Mouse (Mus musculus) lung, postnatal 0 days (tissue): ENCODE results near the gene Acox1. TPM values are rescaled to one million over a fixed set of nuclear protein-coding genes. Genes with fewer than 3 reads are reported as not detected.

Source experiments
- ATAC-seq: fragments of 200-750 bp; cut with Nextera tagmentation; 2 replicates; pipeline ENCODE4 v1.8.0; 2017; ENCODE audit warnings: moderate library complexity
- DNase-seq: peaks from one replicate; pipeline ENCODE4 v3.0.0-alpha.2; 2016; ENCODE audit warnings: low spot score
- H3K27ac ChIP-seq: fragments of 300-500 bp; sonication (generic); 2 replicates; pipeline ENCODE4 v1.5.1; 2014; ENCODE audit warnings: antibody characterized with exemption, mild to moderate bottlenecking, low read length, mixed read lengths
- H3K27me3 ChIP-seq: fragments of 300-500 bp; sonication (generic); replicated peaks from 2 replicates; pipeline ENCODE4 v1.6.1; 2014; ENCODE audit warnings: low read length, mixed read lengths; ENCODE audit not compliant: insufficient read depth
- H3K36me3 ChIP-seq: fragments of 300-500 bp; sonication (generic); 2 replicates; pipeline ENCODE4 v1.6.1; 2014; ENCODE audit warnings: low read length, mixed read lengths; ENCODE audit not compliant: insufficient read depth
- H3K4me1 ChIP-seq: fragments of 300-500 bp; sonication (generic); 2 replicates; pipeline ENCODE4 v1.6.1; 2014; ENCODE audit warnings: antibody characterized with exemption, low read depth, low read length, mixed read lengths; ENCODE audit not compliant: insufficient read depth
- H3K4me2 ChIP-seq: fragments of 300-500 bp; sonication (generic); replicated peaks from 2 replicates; pipeline ENCODE4 v1.6.1; 2014; ENCODE audit warnings: low read depth, mild to moderate bottlenecking, low read length, moderate library complexity, mixed read lengths
- H3K4me3 ChIP-seq: fragments of 300-500 bp; sonication (generic); 2 replicates; pipeline ENCODE4 v1.5.1; 2014; ENCODE audit warnings: low read depth, low read length
- H3K9ac ChIP-seq: fragments of 300-500 bp; sonication (generic); replicated peaks from 2 replicates; pipeline ENCODE4 v1.6.1; 2014; ENCODE audit warnings: low read depth, mild to moderate bottlenecking
- H3K9me3 ChIP-seq: fragments of 300-500 bp; sonication (generic); 2 replicates; pipeline ENCODE4 v1.6.1; 2016; ENCODE audit warnings: low read length, mixed read lengths
- CTCF ChIP-seq: IDR thresholded peaks from 2 replicates; pipeline ENCODE4 v1.5.1; 2016; ENCODE audit warnings: antibody characterized with exemption, mild to moderate bottlenecking
- EP300 ChIP-seq: IDR thresholded peaks from 2 replicates; pipeline ENCODE4 v1.6.1; 2016; ENCODE audit warnings: antibody characterized with exemption, mild to moderate bottlenecking, control low read depth
- WGBS: fragments of 180-500 bp; shearing (Covaris S2); extraction: QIAGEN DNeasy Blood & Tissue Kit; methylation state at CpG from one replicate; pipeline ENCODE4 v1.1.7; 2014; 5-methylcytosine and 5-hydroxymethylcytosine counted together
- polyA plus RNA-seq: library from polyadenylated mRNA; unstranded; fragments of >200 nt; fragmentation: Nextera tagmentation; extraction: Ambion mirVana; gene quantifications from 2 replicates; pipeline ENCODE4 v1.2.1, GENCODE M21; 2015

Acox1 gene
- polyA plus RNA-seq, 1 experiment from 2014 or later = 31.7 TPM

DNA sequence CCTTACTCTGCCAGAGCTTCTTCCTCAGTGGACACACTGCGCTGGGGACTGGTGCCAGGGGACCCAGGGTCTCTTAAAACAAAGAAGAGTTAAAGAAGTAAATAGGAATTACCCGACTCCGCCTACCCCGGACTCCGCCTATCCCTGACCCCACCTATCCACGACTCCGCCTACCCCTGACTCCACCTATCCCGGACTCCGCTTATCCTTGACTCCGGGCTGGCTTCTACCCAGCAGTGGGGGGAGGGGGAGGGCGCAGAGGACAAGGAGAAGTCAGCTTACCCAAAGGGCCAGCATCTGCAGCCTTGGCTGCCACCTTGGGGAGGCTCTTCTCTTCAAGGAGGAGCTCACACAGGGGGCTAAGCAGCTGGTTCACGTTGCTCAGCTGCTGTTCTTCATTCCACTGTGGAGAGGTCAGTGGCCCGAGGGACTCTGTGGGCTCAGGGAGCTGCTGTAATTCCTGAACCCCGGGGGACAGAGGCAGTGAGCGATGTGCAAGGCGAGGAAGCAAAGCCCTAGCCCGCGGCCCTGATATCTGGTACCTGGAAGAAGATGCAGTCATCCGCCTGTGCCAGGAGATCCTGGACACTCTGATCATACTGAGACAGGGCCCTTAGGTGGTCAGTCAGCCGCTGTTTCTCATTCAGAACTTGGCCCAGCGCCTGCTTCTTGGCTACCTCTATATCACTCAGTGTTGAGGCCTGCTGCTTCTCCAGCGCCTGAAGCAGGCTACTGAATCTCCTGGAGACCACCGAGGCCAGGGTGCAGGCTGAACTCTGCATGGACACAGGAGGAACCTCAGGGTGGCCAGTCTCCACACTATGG, 71.5 kb downstream of the Acox1 start, which contains the start of gene Trim47:
Trim47 (minus strand) TSS at position 55 of the 825 bp plus-strand sequence.
- Histone ChIP-seq H3K9ac (0 out of 2 replicates have a peak within 1 kb of the TSS, but pooled peaks have one; percentile 12), H3K4me3 (no peak within 1 kb of the TSS), H3K27ac (no peak within 1 kb of the TSS), H3K9me3 (no peaks in the 10 kb centered on the region), H3K36me3 (0 out of 2 replicates have a peak, but pooled peaks cover 5% of the 10 kb centered on the region), H3K27me3 (no peaks in the 10 kb centered on the region), H3K4me2 (peak within 1 kb of the TSS; percentile 22; the same call in 1 of the 2 replicates), H3K4me1 (peaks cover 15% of the 10 kb centered on the region)
- ATAC-seq = peak; percentile 31
- WGBS = 31% methylated on average over 23 of the region's 23 CpGs
- TF ChIP-seq CTCF (peak; percentile 31; the same call in 1 of the 2 replicates), EP300 (no peak)
- peak; percentile 87 for DNase-seq

DNA sequence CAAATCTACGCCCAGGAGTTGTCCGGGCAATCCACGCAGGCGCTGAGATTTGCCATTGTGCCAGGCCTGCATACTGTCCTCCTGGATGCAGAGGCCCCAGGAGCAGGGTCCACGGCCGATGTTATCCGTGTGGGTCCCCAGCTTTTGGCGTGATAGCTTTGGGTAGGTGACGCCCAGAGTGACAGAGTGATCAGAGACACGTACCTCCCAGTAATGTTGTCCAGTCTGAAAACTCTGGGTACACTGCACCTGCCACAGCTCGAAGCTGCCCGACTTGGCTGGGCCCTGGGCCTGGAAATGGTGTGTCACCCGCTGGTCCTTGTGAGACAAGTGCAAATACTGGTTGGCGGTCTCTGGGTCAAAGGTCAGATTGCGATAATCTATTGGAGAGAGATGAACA, 72.6 kb downstream of the Acox1 start:
- TF ChIP-seq EP300 (no peak), CTCF (no peak)

More for the DNA sequence above, 72.6 kb downstream of the Acox1 start:
- DNase-seq (no peak), ATAC-seq (no peak)
- Histone ChIP-seq H3K27me3 (no peaks in the 10 kb centered on the region), H3K9me3 (no peaks in the 10 kb centered on the region), H3K4me1 (peaks cover 15% of the 10 kb centered on the region), H3K4me2 (no peak overlapping the region), H3K36me3 (0 out of 2 replicates have a peak, but pooled peaks cover 5% of the 10 kb centered on the region), H3K4me3 (no peak overlapping the region), H3K9ac (no peak overlapping the region), H3K27ac (no peak overlapping the region)
- 94% methylated on average over 15 of the region's 15 CpGs for WGBS

Other genes with a start within 250 kb of the Acox1 start
- 3.8 and 4.2 TPM in 2 replicates for gene Itgb4, start 224.3 kb downstream of the Acox1 start, polyA plus RNA-seq
- 91.0 and 95.6 TPM in 2 replicates for gene Galk1, start 186.3 kb downstream of the Acox1 start, polyA plus RNA-seq
- gene H3f3b, start 171.1 kb downstream of the Acox1 start, polyA plus RNA-seq = 1,667 and 1,708 TPM in 2 replicates
- gene Unk, start 168.7 kb downstream of the Acox1 start, polyA plus RNA-seq = 14.5 and 15.0 TPM in 2 replicates
- gene Unc13d, start 121.1 kb downstream of the Acox1 start, polyA plus RNA-seq = 14.9 and 25.3 TPM in 2 replicates
- gene Wbp2, start 112.0 kb downstream of the Acox1 start, polyA plus RNA-seq = 84.8 and 108 TPM in 2 replicates
- gene Trim47, start 71.8 kb downstream of the Acox1 start, polyA plus RNA-seq = 26.3 and 28.8 TPM in 2 replicates
- gene Trim65, start 67.9 kb downstream of the Acox1 start, polyA plus RNA-seq = 3.9 TPM in 2 replicates
- 44.1 and 45.9 TPM in 2 replicates for gene Mrpl38, start 60.2 kb downstream of the Acox1 start, polyA plus RNA-seq
- 11.9 and 16.6 TPM in 2 replicates for gene Fbf1, start 30.9 kb downstream of the Acox1 start, polyA plus RNA-seq
- 74.7 and 79.0 TPM in 2 replicates for gene Ten1, start 190 bp downstream of the Acox1 start, polyA plus RNA-seq
- 2.9 and 4.2 TPM in 2 replicates for gene Evpl, start 39.0 kb upstream of the Acox1 start, polyA plus RNA-seq
- 43.0 and 47.4 TPM in 2 replicates for gene Srp68, start 75.2 kb upstream of the Acox1 start, polyA plus RNA-seq
- 0.11 TPM in 1 of 2 replicates, not detected in the other for gene Galr2, start 81.9 kb upstream of the Acox1 start, polyA plus RNA-seq
- 41.3 and 41.9 TPM in 2 replicates for gene Exoc7, start 108.2 kb upstream of the Acox1 start, polyA plus RNA-seq
- gene Foxj1, start 136.4 kb upstream of the Acox1 start, polyA plus RNA-seq = 39.8 and 44.9 TPM in 2 replicates
- gene Rnf157, start 214.0 kb upstream of the Acox1 start, polyA plus RNA-seq = 1.4 and 1.8 TPM in 2 replicates
- gene Ubald2, start 235.0 kb upstream of the Acox1 start, polyA plus RNA-seq = 50.4 and 56.6 TPM in 2 replicates